Mouse (Mus musculus): ENCODE data around the gene Rpl9-ps1.

DNA sequence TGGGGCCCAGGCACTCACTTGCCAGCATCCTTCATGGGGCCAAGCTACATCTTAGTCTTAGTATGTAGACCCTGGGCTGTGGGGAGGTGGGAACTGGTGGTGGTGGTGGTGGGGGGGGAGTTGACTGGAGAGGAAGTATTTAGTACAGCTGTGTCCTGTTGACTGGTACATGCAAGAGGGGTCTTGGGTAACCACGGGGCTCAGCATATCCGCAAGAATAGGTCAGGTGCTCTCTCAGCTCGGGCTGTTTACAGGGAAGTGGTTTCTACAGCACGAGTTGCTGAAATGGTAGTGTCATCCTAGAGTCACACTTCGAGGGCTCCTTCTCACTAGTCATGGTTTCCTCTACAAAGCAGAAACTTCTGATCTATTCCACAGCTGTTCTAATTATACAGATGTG is 5.3 kb downstream of the Rpl9-ps1 start:
- TF ChIP-seq POLR2A (IDR thresholded peaks at IDR 0.05; ENCODE audit: insufficient read depth, low read depth, low read length) (no peak), CTCF (IDR thresholded peaks at IDR 0.05) (no peak)

All from heart, adult 2 months (tissue).